Mouse (Mus musculus) thymus, postnatal 14 days (tissue): ENCODE measurements around the gene Itga8.

Experiments used
- DNase-seq: peaks from one replicate; pipeline ENCODE4 v3.0.0; 2021

The Itga8 gene

GRCm38 (mm10) chr2:12077266-12077891 lies 224.3 kb downstream of the Itga8 start:
- DNase-seq = no peak

- no peak for DNase-seq
Observed at GRCm38 (mm10) chr2:12065669-12066399, 235.9 kb downstream of the Itga8 start.

GRCm38 (mm10) chr2:12060034-12060723 lies 241.5 kb downstream of the Itga8 start:
- no peak for DNase-seq
